Mouse (Mus musculus) forebrain, embryonic 13.5 days (tissue): ENCODE results near the gene Car6. TPM values are rescaled to one million over a fixed set of nuclear protein-coding genes. Genes with fewer than 3 reads are reported as not detected.

ENCODE experiments used
- ATAC-seq: fragments of 200-750 bp; cut with Nextera tagmentation; 2 replicates; pipeline ENCODE4 v1.8.0; 2017
- H3K27ac ChIP-seq: fragments of 300-500 bp; sonication (generic); 2 replicates; pipeline ENCODE4 v1.5.1; 2015; ENCODE audit warnings: inconsistent platforms, mild to moderate bottlenecking, moderate library complexity
- H3K27me3 ChIP-seq: fragments of 300-500 bp; sonication (generic); 2 replicates; pipeline ENCODE4 v1.6.1; 2015; ENCODE audit warnings: mild to moderate bottlenecking, inconsistent platforms
- H3K36me3 ChIP-seq: fragments of 300-500 bp; sonication (generic); 2 replicates; pipeline ENCODE4 v1.6.1; 2015; ENCODE audit warnings: mild to moderate bottlenecking, inconsistent platforms; ENCODE audit not compliant: poor library complexity, severe bottlenecking
- H3K4me1 ChIP-seq: fragments of 300-500 bp; sonication (generic); 2 replicates; pipeline ENCODE4 v1.6.1; 2015; ENCODE audit warnings: inconsistent platforms
- H3K4me2 ChIP-seq: fragments of 300-500 bp; sonication (generic); 2 replicates; pipeline ENCODE4 v1.6.1; 2015; ENCODE audit warnings: inconsistent platforms, mild to moderate bottlenecking, moderate library complexity
- H3K4me3 ChIP-seq: fragments of 300-500 bp; sonication (generic); 2 replicates; pipeline ENCODE4 v1.5.1; 2015; ENCODE audit warnings: mild to moderate bottlenecking, inconsistent platforms
- H3K9ac ChIP-seq: fragments of 300-500 bp; sonication (generic); 2 replicates; pipeline ENCODE4 v1.6.1; 2015; ENCODE audit warnings: mild to moderate bottlenecking, inconsistent platforms
- H3K9me3 ChIP-seq: fragments of 300-500 bp; sonication (generic); replicated peaks from 2 replicates; pipeline ENCODE4 v1.6.1; 2016; ENCODE audit warnings: inconsistent platforms
- WGBS: fragments of 180-500 bp; shearing (Covaris S2); methylation state at CpG from one replicate; pipeline ENCODE4 v1.1.7; 2015; 5-methylcytosine and 5-hydroxymethylcytosine counted together
- polyA plus RNA-seq: library from polyadenylated mRNA; unstranded; fragments of >200 nt; fragmentation: Nextera tagmentation; extraction: Ambion mirVana; gene quantifications from 2 replicates; pipeline ENCODE4 v1.2.1, GENCODE M21; 2015

Car6 gene
- polyA plus RNA-seq, 1 experiment from 2014 or later = not detected

- H3K4me1 ChIP-seq = peaks cover 42% of the 10 kb centered on the region
- no peaks in the 10 kb centered on the region for H3K9me3 ChIP-seq
- H3K27me3 ChIP-seq = no peaks in the 10 kb centered on the region
- H3K4me2 ChIP-seq = no peak overlapping the region
- H3K9ac ChIP-seq = no peak overlapping the region
- no peak overlapping the region for H3K4me3 ChIP-seq
- no peaks in the 10 kb centered on the region for H3K36me3 ChIP-seq
- H3K27ac ChIP-seq = peak overlapping the region; percentile 65
- WGBS = 43% methylated on average over 7 of the region's 7 CpGs
- peak; percentile 87 for ATAC-seq
Measured at GRCm38 (mm10) chr4:150226818-150227688, 25.9 kb upstream of the Car6 start.

GRCm38 (mm10) chr4:150225700-150226099 is 24.6 kb upstream of the Car6 start:
- Histone ChIP-seq H3K27ac (no peak overlapping the region), H3K36me3 (no peaks in the 10 kb centered on the region), H3K4me3 (no peak overlapping the region), H3K9me3 (no peaks in the 10 kb centered on the region), H3K27me3 (0 out of 2 replicates have a peak, but pooled peaks cover 8% of the 10 kb centered on the region), H3K4me1 (peaks cover 36% of the 10 kb centered on the region), H3K4me2 (no peak overlapping the region), H3K9ac (no peak overlapping the region)
- ATAC-seq = no peak
- WGBS = 77% methylated on average over 1 of the region's 1 CpGs

- Histone ChIP-seq H3K36me3 (no peaks in the 10 kb centered on the region), H3K4me3 (no peak overlapping the region), H3K4me2 (no peak overlapping the region), H3K4me1 (peaks cover 29% of the 10 kb centered on the region), H3K9ac (no peak overlapping the region), H3K27me3 (peaks cover 11% of the 10 kb centered on the region; the same call in 1 of the 2 replicates), H3K27ac (no peak overlapping the region), H3K9me3 (no peaks in the 10 kb centered on the region)
- 86% methylated on average over 4 of the region's 4 CpGs for WGBS
- ATAC-seq = no peak
Measured at GRCm38 (mm10) chr4:150223830-150224229, 22.7 kb upstream of the Car6 start.

- no peak for ATAC-seq
- H3K9ac ChIP-seq = no peak overlapping the region
- H3K4me2 ChIP-seq = no peak overlapping the region
- H3K36me3 ChIP-seq = no peaks in the 10 kb centered on the region
- peaks cover 13% of the 10 kb centered on the region; the same call in 1 of the 2 replicates for H3K4me1 ChIP-seq
- WGBS = 42% methylated on average over 10 of the region's 10 CpGs
- H3K9me3 ChIP-seq = no peaks in the 10 kb centered on the region
- H3K27me3 ChIP-seq = peaks cover 11% of the 10 kb centered on the region; the same call in 1 of the 2 replicates
- H3K27ac ChIP-seq = no peak overlapping the region
- no peak overlapping the region for H3K4me3 ChIP-seq
Measured at GRCm38 (mm10) chr4:150221017-150221640, 20.0 kb upstream of the Car6 start.

- no peak for ATAC-seq
- Histone ChIP-seq H3K4me2 (no peak overlapping the region; the same call in 1 of the 2 replicates), H3K9ac (no peak overlapping the region), H3K36me3 (no peaks in the 10 kb centered on the region), H3K9me3 (no peaks in the 10 kb centered on the region), H3K4me3 (no peak overlapping the region), H3K27ac (no peak overlapping the region), H3K27me3 (peaks cover 11% of the 10 kb centered on the region; the same call in 1 of the 2 replicates), H3K4me1 (peaks cover 13% of the 10 kb centered on the region; the same call in 1 of the 2 replicates)
- 19% methylated on average over 11 of the region's 11 CpGs for WGBS
Measured at GRCm38 (mm10) chr4:150220584-150220983, 19.5 kb upstream of the Car6 start.

- H3K9ac ChIP-seq = no peak overlapping the region
- ATAC-seq = no peak
- no peak overlapping the region for H3K4me2 ChIP-seq
- peaks cover 11% of the 10 kb centered on the region; the same call in 1 of the 2 replicates for H3K4me1 ChIP-seq
- no peaks in the 10 kb centered on the region for H3K36me3 ChIP-seq
- H3K27me3 ChIP-seq = peaks cover 11% of the 10 kb centered on the region; the same call in 1 of the 2 replicates
- H3K4me3 ChIP-seq = no peak overlapping the region
- H3K27ac ChIP-seq = no peak overlapping the region
- 72% methylated on average over 9 of the region's 9 CpGs for WGBS
- no peaks in the 10 kb centered on the region for H3K9me3 ChIP-seq
Measured at GRCm38 (mm10) chr4:150219501-150220292, 18.6 kb upstream of the Car6 start.

GRCm38 (mm10) chr4:150217935-150218334 is 16.8 kb upstream of the Car6 start:
- Histone ChIP-seq H3K9ac (no peak overlapping the region), H3K4me3 (no peak overlapping the region), H3K27me3 (peaks cover 11% of the 10 kb centered on the region; the same call in 1 of the 2 replicates), H3K9me3 (no peaks in the 10 kb centered on the region), H3K36me3 (no peaks in the 10 kb centered on the region), H3K27ac (no peak overlapping the region), H3K4me1 (peaks cover 14% of the 10 kb centered on the region; the same call in 1 of the 2 replicates), H3K4me2 (no peak overlapping the region)
- 91% methylated on average over 1 of the region's 1 CpGs for WGBS
- no peak for ATAC-seq

GRCm38 (mm10) chr4:150217042-150217554 is 16.0 kb upstream of the Car6 start:
- WGBS = 71% methylated on average over 5 of the region's 5 CpGs
- Histone ChIP-seq H3K4me2 (no peak overlapping the region), H3K4me3 (no peak overlapping the region), H3K27me3 (peaks cover 11% of the 10 kb centered on the region; the same call in 1 of the 2 replicates), H3K4me1 (peaks cover 17% of the 10 kb centered on the region; the same call in 1 of the 2 replicates), H3K9ac (no peak overlapping the region), H3K9me3 (no peaks in the 10 kb centered on the region), H3K27ac (no peak overlapping the region), H3K36me3 (no peaks in the 10 kb centered on the region)
- ATAC-seq = no peak

GRCm38 (mm10) chr4:150216423-150216822 is 15.3 kb upstream of the Car6 start:
- ATAC-seq = no peak
- Histone ChIP-seq H3K36me3 (no peaks in the 10 kb centered on the region), H3K4me1 (peaks cover 17% of the 10 kb centered on the region; the same call in 1 of the 2 replicates), H3K9me3 (no peaks in the 10 kb centered on the region), H3K27ac (no peak overlapping the region), H3K9ac (no peak overlapping the region), H3K4me2 (no peak overlapping the region), H3K27me3 (peaks cover 9% of the 10 kb centered on the region; the same call in 1 of the 2 replicates), H3K4me3 (no peak overlapping the region)
- 19% methylated on average over 6 of the region's 6 CpGs for whole genome bisulfite sequencing

GRCm38 (mm10) chr4:150213910-150214309 is 12.8 kb upstream of the Car6 start:
- H3K27ac ChIP-seq = no peak overlapping the region
- ATAC-seq = no peak
- 27% methylated on average over 5 of the region's 5 CpGs for WGBS

GRCm38 (mm10) chr4:150212553-150212971 is 11.4 kb upstream of the Car6 start:
- peak; percentile 77 for ATAC-seq
- H3K4me3 ChIP-seq = peak overlapping the region; percentile 23
- H3K9me3 ChIP-seq = no peaks in the 10 kb centered on the region
- H3K4me1 ChIP-seq = peaks cover 13% of the 10 kb centered on the region; the same call in 1 of the 2 replicates
- no peaks in the 10 kb centered on the region for H3K27me3 ChIP-seq
- H3K27ac ChIP-seq = no peak overlapping the region
- 1% methylated on average over 15 of the region's 15 CpGs for WGBS
- peak overlapping the region; percentile 52; the same call in 1 of the 2 replicates for H3K9ac ChIP-seq
- H3K36me3 ChIP-seq = no peaks in the 10 kb centered on the region
- peak overlapping the region; percentile 53 for H3K4me2 ChIP-seq

More at GRCm38 (mm10) chr4:150213910-150214309, 12.8 kb upstream of the Car6 start:
- Histone ChIP-seq H3K9ac (no peak overlapping the region), H3K4me1 (peaks cover 13% of the 10 kb centered on the region; the same call in 1 of the 2 replicates), H3K4me3 (no peak overlapping the region), H3K36me3 (no peaks in the 10 kb centered on the region), H3K9me3 (no peaks in the 10 kb centered on the region), H3K4me2 (no peak overlapping the region), H3K27me3 (no peaks in the 10 kb centered on the region)
